Mouse (Mus musculus) limb, embryonic 11.5 days (tissue): Measurements from ENCODE around the gene Lrrc4c. TPM values are rescaled to one million over a fixed set of nuclear protein-coding genes. Genes with fewer than 3 reads are reported as not detected.

Source experiments
- microRNA-seq: library from miRNA; unstranded; fragments of <30 nt; microRNA quantifications from one replicate; pipeline ENCODE4, GENCODE M21; 2016
- polyA plus RNA-seq: library from polyadenylated mRNA; unstranded; fragments of >200 nt; fragmentation: Nextera tagmentation; extraction: Ambion mirVana; gene quantifications from 2 replicates; pipeline ENCODE4 v1.2.1, GENCODE M21; 2014

Gene Lrrc4c
- polyA plus RNA-seq, 1 experiment from 2014 or later: 0.13 TPM

Small RNAs within 50 kb of the gene (microRNA-seq; reads per million reads assigned to microRNA genes)
- gene Gm44320: not detected
